ENCODE assay signal across 12 mouse cellular contexts in genomic region chr14:45399836-45400235, GRCm38 (mm10). TPM values are rescaled to one million over a fixed set of nuclear protein-coding genes. Genes with fewer than 3 reads are reported as not detected.
DNase-seq lines count a peak whose midpoint lies in the region; ATAC-seq and TF ChIP-seq lines count a peak whose summit lies in the region.
"Had no signal": no experiment of that assay in that cellular context is flagged by ENCODE, and none has a peak within 500 bp of the region (broad histone marks: within the 10 kb centered on the region; RNA-seq: fewer than 3 reads in every experiment).

No protein-coding gene starts in this region.

- no peak for ATAC-seq in kidney, postnatal 0 days (replicated peaks; ENCODE audit: low FRiP score, low read depth)
- ATAC-seq in kidney, embryonic 15.5 days (replicated peaks; ENCODE audit: low FRiP score) = no peak
- peak; percentile 61 for ATAC-seq in CD4-positive, CD25-positive, alpha-beta regulatory T cell, adult 4 months
- ATAC-seq: hindbrain, embryonic 16.5 days had no signal

- H3K27ac ChIP-seq in kidney, postnatal 0 days = no peak overlapping the region
- no peak overlapping the region for H3K27ac ChIP-seq in kidney, embryonic 15.5 days
- no peak overlapping the region for H3K27ac ChIP-seq in limb, embryonic 10.5 days
- H3K27ac ChIP-seq: embryonic facial prominence, embryonic 15.5 days; neural tube, embryonic 13.5 days had no signal

- DNase-seq in kidney, postnatal 0 days (ENCODE audit: low spot score) = peak; percentile 11
- DNase-seq in MEL-GATA-1-ER (ENCODE audit: extremely low read depth, low read depth) = peak; percentile 18
- DNase-seq in lung, postnatal 10 days = peak; percentile 24
- DNase-seq in right cerebral cortex, postnatal 4 days = no peak
- no peak for DNase-seq in limb, embryonic 10.5 days (ENCODE audit: low spot score)
- DNase-seq: gastrocnemius, postnatal 14 days had no signal

- WGBS in kidney, postnatal 0 days = 80% methylated on average over 3 of the region's 3 CpGs
- 88% methylated on average over 3 of the region's 3 CpGs for WGBS in kidney, embryonic 15.5 days
- WGBS in limb, embryonic 10.5 days = 78% methylated on average over 3 of the region's 3 CpGs

- no peak overlapping the region for H3K9ac ChIP-seq in kidney, postnatal 0 days (ENCODE audit: low read depth, low read length)
- no peak overlapping the region for H3K9ac ChIP-seq in kidney, embryonic 15.5 days
- H3K9ac ChIP-seq: embryonic facial prominence, embryonic 15.5 days; neural tube, embryonic 13.5 days had no signal

- H3K27me3 ChIP-seq in kidney, postnatal 0 days (ENCODE audit: insufficient read depth, low read length) = no peaks in the 10 kb centered on the region
- no peaks in the 10 kb centered on the region for H3K27me3 ChIP-seq in kidney, embryonic 15.5 days
- H3K27me3 ChIP-seq in limb, embryonic 10.5 days (ENCODE audit: low read depth, poor library complexity, severe bottlenecking) = no peaks in the 10 kb centered on the region
- H3K27me3 ChIP-seq: embryonic facial prominence, embryonic 15.5 days; megakaryocyte, embryonic 14.5 days; neural tube, embryonic 13.5 days had no signal

- H3K9me3 ChIP-seq in kidney, postnatal 0 days (replicated peaks; ENCODE audit: low read length) = no peaks in the 10 kb centered on the region
- H3K9me3 ChIP-seq in kidney, embryonic 15.5 days (replicated peaks) = no peaks in the 10 kb centered on the region
- no peaks in the 10 kb centered on the region for H3K9me3 ChIP-seq in limb, embryonic 10.5 days (replicated peaks)
- H3K9me3 ChIP-seq: embryonic facial prominence, embryonic 15.5 days; megakaryocyte, embryonic 14.5 days; neural tube, embryonic 13.5 days had no signal

- peak; percentile 62 for TF ChIP-seq CTCF in kidney, postnatal 0 days (IDR thresholded peaks at IDR 0.05; ENCODE audit: low read depth)

- no peaks in the 10 kb centered on the region for H3K4me1 ChIP-seq in kidney, postnatal 0 days (replicated peaks; ENCODE audit: insufficient read depth, low read length)
- H3K4me1 ChIP-seq in kidney, embryonic 15.5 days = no peaks in the 10 kb centered on the region
- no peaks in the 10 kb centered on the region for H3K4me1 ChIP-seq in limb, embryonic 10.5 days
- H3K4me1 ChIP-seq: embryonic facial prominence, embryonic 15.5 days; megakaryocyte, embryonic 14.5 days; neural tube, embryonic 13.5 days had no signal

- H3K36me3 ChIP-seq in kidney, postnatal 0 days (ENCODE audit: insufficient read depth, low read length) = no peaks in the 10 kb centered on the region
- no peaks in the 10 kb centered on the region for H3K36me3 ChIP-seq in kidney, embryonic 15.5 days
- no peaks in the 10 kb centered on the region for H3K36me3 ChIP-seq in limb, embryonic 10.5 days
- H3K36me3 ChIP-seq: embryonic facial prominence, embryonic 15.5 days; neural tube, embryonic 13.5 days had no signal

- no peak overlapping the region for H3K4me2 ChIP-seq in kidney, postnatal 0 days (ENCODE audit: low read length)
- H3K4me2 ChIP-seq in kidney, embryonic 15.5 days = no peak overlapping the region
- H3K4me2 ChIP-seq: embryonic facial prominence, embryonic 15.5 days; neural tube, embryonic 13.5 days had no signal

- H3K4me3 ChIP-seq in kidney, postnatal 0 days (replicated peaks; ENCODE audit: low read depth, low read length) = no peak overlapping the region
- no peak overlapping the region for H3K4me3 ChIP-seq in kidney, embryonic 15.5 days (replicated peaks)
- no peak overlapping the region for H3K4me3 ChIP-seq in limb, embryonic 10.5 days
- H3K4me3 ChIP-seq: embryonic facial prominence, embryonic 15.5 days; megakaryocyte, embryonic 14.5 days; neural tube, embryonic 13.5 days had no signal

RNA-seq across cellular contexts. Expression of gene Gnpnat1, which starts 4.9 kb away (rescaled TPM):
- polyA plus RNA-seq in kidney, postnatal 0 days (2015; fragmentation: Nextera tagmentation; extraction: Ambion mirVana) = 79.0 and 83.3 TPM in 2 replicates
- polyA plus RNA-seq in kidney, embryonic 15.5 days (2015; fragmentation: Nextera tagmentation; extraction: Ambion mirVana) = 55.6 and 60.2 TPM in 2 replicates
- polyA plus RNA-seq in CD4-positive, CD25-positive, alpha-beta regulatory T cell, adult 4 months (2017; shearing (Covaris generic)) = 10 to 100 TPM; 68.3 to 79.2 TPM
- polyA plus RNA-seq in limb, embryonic 10.5 days (2016; fragmentation: Nextera tagmentation; extraction: Ambion mirVana) = 61.2 and 74.4 TPM in 2 replicates

RNA-seq across cellular contexts. Expression of gene Styx, which starts 48.9 kb away (rescaled TPM):
- 79.9 and 82.3 TPM in 2 replicates for polyA plus RNA-seq in kidney, postnatal 0 days (2015; fragmentation: Nextera tagmentation; extraction: Ambion mirVana)
- polyA plus RNA-seq in kidney, embryonic 15.5 days (2015; fragmentation: Nextera tagmentation; extraction: Ambion mirVana) = 57.0 and 69.9 TPM in 2 replicates
- polyA plus RNA-seq in CD4-positive, CD25-positive, alpha-beta regulatory T cell, adult 4 months (2017; shearing (Covaris generic)) = 10 to 100 TPM; 18.3 to 23.8 TPM
- polyA plus RNA-seq in limb, embryonic 10.5 days (2016; fragmentation: Nextera tagmentation; extraction: Ambion mirVana) = 38.7 and 46.9 TPM in 2 replicates

Comparison
In these comparisons a context has a peak if more than half of its experiments do, and no peak if none do; other contexts are left out.
1. DNase-seq: peak in kidney, postnatal 0 days (single experiment), MEL-GATA-1-ER (single experiment) and lung, postnatal 10 days (single experiment); none in right cerebral cortex, postnatal 4 days (single experiment) and limb, embryonic 10.5 days (single experiment).